Mouse (Mus musculus) olfactory bulb, adult 2 months (tissue): ENCODE results near the gene Mrpl43. TPM values are rescaled to one million over a fixed set of nuclear protein-coding genes. Genes with fewer than 3 reads are reported as not detected.

ENCODE experiments used
- H3K27ac ChIP-seq: fragments of 200-500 bp; 2 replicates; pipeline ENCODE4 v1.5.1; 2012; ENCODE audit warnings: low read depth, low read length; ENCODE audit not compliant: insufficient read depth
- H3K4me1 ChIP-seq: fragments of 200-500 bp; 2 replicates; pipeline ENCODE4 v1.6.1; 2012; ENCODE audit warnings: low read length; ENCODE audit not compliant: control insufficient read depth, insufficient read depth
- H3K4me3 ChIP-seq: fragments of 200-500 bp; 2 replicates; pipeline ENCODE4 v1.5.1; 2012; ENCODE audit warnings: mild to moderate bottlenecking, low read depth, low read length, moderate library complexity; ENCODE audit not compliant: insufficient read depth
- CTCF ChIP-seq: fragments of 200-500 bp; IDR thresholded peaks from 2 replicates; pipeline ENCODE4 v1.5.1; 2012; ENCODE audit warnings: low read depth, mild to moderate bottlenecking, low read length, moderate library complexity; ENCODE audit not compliant: insufficient read depth
- POLR2A ChIP-seq: fragments of 200-500 bp; IDR thresholded peaks from 2 replicates; pipeline ENCODE4 v1.6.1; 2012; ENCODE audit warnings: mild to moderate bottlenecking, low read depth, low read length, moderate library complexity; ENCODE audit not compliant: insufficient read depth
- WGBS: fragments of 180-500 bp; shearing (Covaris S2); methylation state at CpG from one replicate; pipeline ENCODE4 v1.1.7; 2018; 5-methylcytosine and 5-hydroxymethylcytosine counted together
- polyA plus RNA-seq: library from polyadenylated mRNA; stranded (reverse); fragments of >200 nt; gene quantifications from 2 replicates; pipeline ENCODE4 v1.2.4, GENCODE M21; 2012; ENCODE audit warnings: low replicate concordance; ENCODE audit not compliant: missing spikeins, insufficient read depth, insufficient read length

The Mrpl43 gene
- polyA plus RNA-seq, 1 experiment: not detected

DNA sequence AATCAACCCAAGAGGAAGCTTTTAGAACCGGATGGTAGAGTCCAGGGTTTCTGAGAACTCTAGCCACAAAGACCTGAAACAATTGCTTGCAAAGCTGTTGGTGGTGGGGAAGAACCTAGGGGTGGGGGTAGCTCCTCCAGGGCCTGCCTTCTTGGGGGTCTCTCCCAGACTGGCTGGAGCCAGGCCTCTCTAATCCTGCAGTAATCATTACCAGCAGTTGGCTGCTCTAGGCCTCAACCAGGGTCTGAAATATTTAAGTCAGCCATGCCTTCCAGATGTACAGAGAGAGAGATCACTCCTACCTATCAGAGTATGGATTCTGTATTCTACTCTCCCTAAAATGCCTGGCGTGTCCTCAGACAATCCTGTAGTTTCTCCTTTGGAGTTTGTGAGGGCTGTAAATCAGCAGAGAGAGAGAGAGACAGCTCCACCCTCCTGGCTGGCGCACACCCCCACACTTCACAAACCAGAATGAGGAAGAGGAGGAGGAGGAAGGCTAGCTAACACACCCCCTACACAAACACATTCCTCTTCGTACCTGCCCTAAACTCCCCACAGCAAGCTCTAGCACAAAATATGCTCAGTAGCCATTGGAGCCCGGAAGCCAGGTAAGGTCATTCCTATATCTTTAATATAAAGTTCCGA, 7.5 kb upstream of the Mrpl43 start:
- TF ChIP-seq POLR2A: no peak
- Histone ChIP-seq H3K4me1 (peaks cover 24% of the 10 kb centered on the region), H3K4me3 (no peak overlapping the region), H3K27ac (no peak overlapping the region)
- WGBS: 76% methylated on average over 6 of the region's 6 CpGs

DNA sequence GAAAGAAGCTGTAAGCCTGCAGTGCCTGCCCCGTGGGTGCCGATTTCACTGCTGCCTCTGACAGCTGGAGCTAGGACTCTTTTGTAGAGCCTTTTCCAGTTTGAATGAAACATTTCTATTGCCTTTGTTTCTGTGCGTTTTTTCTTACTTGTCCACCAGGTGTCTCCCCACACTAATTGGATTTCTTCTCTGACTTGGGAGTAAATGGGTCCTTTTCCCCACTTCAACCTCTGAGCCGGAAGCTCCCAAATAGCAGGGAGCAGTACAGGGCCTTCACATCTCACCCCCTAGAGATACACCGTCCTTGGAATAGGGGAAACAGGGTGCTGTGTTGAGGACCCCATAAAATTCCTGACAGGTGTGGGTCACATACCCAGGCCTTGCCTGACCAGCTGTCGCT, 6.4 kb upstream of the Mrpl43 start:
- 28% methylated on average over 6 of the region's 6 CpGs for WGBS

GRCm38 (mm10) chr19:45012219-45012618, 6.0 kb upstream of the Mrpl43 start:
- no peak overlapping the region for H3K27ac ChIP-seq
- H3K4me3 ChIP-seq: no peak overlapping the region
- 86% methylated on average over 8 of the region's 8 CpGs for WGBS
- no peak for TF ChIP-seq POLR2A
- no peak for TF ChIP-seq CTCF
- peaks cover 30% of the 10 kb centered on the region for H3K4me1 ChIP-seq

More for the DNA sequence above, 6.4 kb upstream of the Mrpl43 start:
- Histone ChIP-seq H3K27ac (no peak overlapping the region), H3K4me1 (peaks cover 26% of the 10 kb centered on the region), H3K4me3 (no peak overlapping the region)
- TF ChIP-seq CTCF (no peak), POLR2A (no peak)

- WGBS: 92% methylated on average over 4 of the region's 4 CpGs
- Histone ChIP-seq H3K4me3 (no peak overlapping the region), H3K4me1 (peaks cover 24% of the 10 kb centered on the region), H3K27ac (no peak overlapping the region)
- TF ChIP-seq POLR2A (no peak), CTCF (no peak)
Observed at GRCm38 (mm10) chr19:45010646-45011045, 4.4 kb upstream of the Mrpl43 start.

- Histone ChIP-seq H3K27ac (no peak overlapping the region), H3K4me1 (peaks cover 23% of the 10 kb centered on the region), H3K4me3 (peak overlapping the region; percentile 68)
- TF ChIP-seq CTCF: no peak
- TF ChIP-seq POLR2A: no peak
- 89% methylated on average over 20 of the region's 20 CpGs for whole genome bisulfite sequencing
Observed at GRCm38 (mm10) chr19:45007425-45008191, 1.4 kb upstream of the Mrpl43 start.

DNA sequence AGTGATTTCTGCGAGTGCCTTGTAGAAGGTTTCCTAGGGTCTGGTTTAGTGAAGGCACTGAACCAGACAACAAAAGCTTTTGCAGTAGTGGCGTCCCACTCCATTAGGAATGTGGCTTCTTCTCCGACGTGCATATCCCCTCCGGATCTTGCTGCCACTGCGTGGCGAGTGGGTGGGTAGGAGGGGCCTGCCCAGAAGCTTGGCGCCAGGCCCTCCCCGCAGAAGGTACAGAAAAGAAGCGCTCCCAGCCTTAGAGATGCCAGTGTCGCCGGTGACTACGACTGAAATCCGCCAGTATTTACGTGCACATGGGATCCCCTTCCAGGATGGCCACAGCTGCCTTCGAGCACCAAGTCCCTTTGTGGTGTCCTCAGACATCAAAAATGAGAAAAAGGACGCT, 779 bp upstream of the Mrpl43 start:
- Histone ChIP-seq H3K4me1 (peaks cover 26% of the 10 kb centered on the region), H3K4me3 (peak overlapping the region; percentile 68), H3K27ac (peak overlapping the region; percentile 35; the same call in 1 of the 2 replicates)
- WGBS: 21% methylated on average over 17 of the region's 17 CpGs
- TF ChIP-seq CTCF: no peak
- TF ChIP-seq POLR2A: no peak

DNA sequence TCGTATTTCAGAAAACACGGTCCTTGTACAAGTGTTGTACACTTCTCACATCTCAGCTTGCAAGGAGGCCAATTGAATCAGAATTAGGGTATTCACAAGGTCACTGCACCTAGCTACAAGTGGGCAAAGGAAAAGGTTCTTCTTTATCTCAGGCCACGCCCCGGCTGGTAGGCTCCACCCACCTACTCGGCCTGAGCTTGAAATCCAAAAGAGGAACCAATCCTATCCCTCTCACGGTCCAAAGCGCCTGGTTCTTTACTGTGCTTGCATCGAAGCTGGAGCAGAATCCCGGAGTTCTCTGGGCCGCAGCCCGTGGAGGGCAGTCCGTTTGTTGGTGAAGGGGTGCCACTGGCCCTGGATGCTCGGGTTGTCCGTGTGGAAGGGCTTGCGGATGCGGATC, 798 bp downstream of the Mrpl43 start, which contains the start of gene Twnk:
Gene Twnk, plus strand, starts transcription at position 220 of the 400 bp plus-strand sequence.
- H3K4me1 ChIP-seq: peaks cover 26% of the 10 kb centered on the region
- WGBS: 7% methylated on average over 16 of the region's 16 CpGs
- H3K27ac ChIP-seq: peak within 1 kb of the TSS; percentile 40
- TF ChIP-seq CTCF (no peak), POLR2A (no peak)
- H3K4me3 ChIP-seq: peak within 1 kb of the TSS; percentile 68

DNA sequence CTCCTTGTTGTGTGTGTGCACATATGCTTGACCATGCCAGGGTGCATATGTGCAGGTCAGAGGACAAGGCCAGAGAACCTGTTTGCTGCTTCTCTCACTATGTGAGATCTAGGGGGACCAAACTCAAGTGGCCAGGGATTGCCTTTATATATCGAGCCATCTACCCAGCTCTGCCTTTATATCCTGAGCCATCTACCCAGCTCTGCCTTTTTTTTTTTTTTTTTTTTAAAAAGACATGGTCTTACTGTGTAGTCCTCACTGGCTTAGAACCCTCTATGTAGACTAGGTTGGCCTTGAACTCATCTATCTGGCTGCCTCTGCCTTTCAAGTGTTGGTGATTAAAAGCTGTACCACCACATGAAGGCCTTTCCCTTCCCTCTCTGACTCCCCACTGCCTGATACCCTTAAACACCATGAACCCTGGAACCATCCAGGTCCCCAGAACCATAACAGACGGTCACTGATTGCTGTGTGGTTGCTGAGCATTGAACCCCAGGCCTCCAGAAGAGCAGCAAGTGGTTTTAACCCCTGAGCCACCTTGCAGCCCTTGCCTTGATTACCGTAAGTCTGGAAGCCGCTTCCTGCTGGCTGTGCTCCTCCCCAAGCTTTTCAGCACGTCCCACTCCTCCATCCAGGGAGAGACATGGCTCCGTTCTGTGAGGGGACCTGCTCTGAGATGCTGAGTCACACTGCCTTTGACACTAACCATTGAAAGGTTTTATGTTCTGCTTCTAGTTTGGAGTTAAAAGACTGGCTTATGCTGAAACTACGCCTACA, 2.3 kb downstream of the Mrpl43 start:
- WGBS: 80% methylated on average over 7 of the region's 7 CpGs
- no peak overlapping the region for H3K4me3 ChIP-seq
- peaks cover 26% of the 10 kb centered on the region for H3K4me1 ChIP-seq
- no peak for TF ChIP-seq CTCF
- no peak for TF ChIP-seq POLR2A
- H3K27ac ChIP-seq: no peak overlapping the region

DNA sequence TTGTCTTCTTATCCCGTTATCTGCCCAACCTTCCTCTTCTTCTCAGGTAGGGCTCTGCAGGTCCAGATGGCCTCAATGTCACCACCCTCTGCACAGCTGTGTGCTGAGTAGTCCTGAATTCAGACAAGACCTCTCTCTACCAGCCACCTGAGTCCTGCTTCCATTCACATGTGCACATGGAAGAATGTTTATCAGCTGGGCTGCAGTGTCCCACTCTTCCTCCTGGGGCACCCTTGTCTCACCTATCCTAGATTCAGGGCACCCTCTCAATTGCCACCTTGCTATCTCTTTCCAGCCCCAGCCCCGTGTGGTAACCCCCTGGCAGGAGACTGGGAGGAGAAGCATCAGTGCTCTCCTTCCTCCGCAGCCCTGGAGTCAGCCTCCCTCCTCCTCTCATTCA, 3.9 kb downstream of the Mrpl43 start:
- peaks cover 17% of the 10 kb centered on the region for H3K4me1 ChIP-seq
- 0 out of 2 replicates have a peak, but pooled peaks have one; percentile 12 for TF ChIP-seq CTCF
- no peak for TF ChIP-seq POLR2A
- WGBS: 52% methylated on average over 3 of the region's 3 CpGs
- H3K27ac ChIP-seq: no peak overlapping the region
- no peak overlapping the region for H3K4me3 ChIP-seq
